Mouse (Mus musculus) MEL-GATA-1-ER (cell line): Measurements from ENCODE around the gene Inpp5b.
A peak's percentile ranks its signal among the peaks of the same experiment; 100 is the strongest.
"Not testable (repeated sequence)": the region's sequence is repeated elsewhere in the genome, so short reads cannot be mapped to it uniquely, and the experiment has no call there.

Source experiments
- DNase-seq: peaks from one replicate; pipeline ENCODE4 v3.0.0-alpha.2; 2012; ENCODE audit warnings: low read depth; ENCODE audit errors: extremely low read depth

The Inpp5b gene

DNA sequence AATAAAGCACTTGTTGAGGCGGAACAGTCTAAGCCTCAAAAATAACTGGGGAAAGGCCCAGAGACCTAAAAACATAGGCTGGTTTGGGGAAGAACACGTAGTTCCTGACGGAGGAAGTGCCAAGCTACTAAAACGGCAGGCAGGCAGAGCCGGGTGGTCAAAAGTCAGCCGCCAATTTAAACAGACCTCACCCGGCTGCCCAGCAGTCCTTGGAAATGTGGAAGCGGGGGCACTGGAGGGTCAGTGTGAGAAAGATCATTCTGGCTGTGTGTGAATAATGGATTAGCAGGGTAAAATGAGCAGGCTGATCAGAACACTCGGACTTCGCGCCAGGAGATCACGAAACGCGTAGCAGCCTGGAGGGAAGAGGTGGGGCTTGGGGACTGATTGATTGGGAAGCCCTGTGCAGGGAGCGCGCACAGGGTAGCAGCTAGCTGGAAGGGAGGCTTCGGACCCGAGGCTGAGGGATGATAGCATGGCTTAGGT, 31.6 kb upstream of the Inpp5b start:
- DNase-seq: no peak

DNA sequence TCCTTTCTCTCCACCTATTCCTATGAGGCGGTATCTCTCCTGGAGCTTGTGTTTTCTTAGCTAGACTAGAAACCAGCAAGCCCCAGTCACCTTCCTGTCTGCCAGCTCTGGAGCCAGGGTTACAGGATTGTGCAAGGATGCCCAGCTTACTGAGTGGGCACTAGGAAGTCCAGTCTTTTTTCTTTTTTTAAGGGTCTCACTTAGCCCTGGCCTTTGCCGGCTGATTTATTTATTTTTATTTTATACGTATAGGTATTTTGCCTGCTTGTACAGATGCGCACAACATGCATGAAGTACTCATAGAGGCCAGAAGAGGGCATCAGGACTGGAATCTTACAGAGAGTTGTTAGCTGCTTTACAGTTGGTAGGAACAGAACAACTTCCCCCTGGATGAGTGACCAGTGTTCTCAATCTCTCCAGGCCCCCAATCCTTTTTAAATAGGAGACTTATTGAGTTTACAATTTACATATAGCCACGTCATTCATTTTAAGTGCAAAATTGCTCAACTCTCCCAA, 30.8 kb upstream of the Inpp5b start:
- DNase-seq: peak; percentile 70

DNA sequence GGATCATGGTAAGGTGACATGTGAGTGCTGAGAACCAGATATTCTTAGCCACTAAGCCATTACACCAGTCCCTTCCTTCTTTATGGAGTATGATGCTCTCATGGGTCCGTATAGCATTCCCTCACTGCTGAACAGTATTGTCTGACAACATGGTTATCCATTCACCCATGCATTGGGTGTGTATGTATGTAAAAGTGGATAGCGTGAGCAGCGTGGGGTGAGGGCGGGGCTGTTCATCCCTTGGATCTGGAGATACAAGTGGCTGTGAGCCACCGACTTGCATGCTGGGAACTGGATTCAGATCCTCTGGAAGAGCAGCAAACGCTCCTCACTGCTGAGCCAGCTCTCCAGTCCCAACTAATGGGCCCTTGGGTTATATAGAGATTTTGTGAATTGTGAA, 29.0 kb upstream of the Inpp5b start:
- DNase-seq: no peak

DNA sequence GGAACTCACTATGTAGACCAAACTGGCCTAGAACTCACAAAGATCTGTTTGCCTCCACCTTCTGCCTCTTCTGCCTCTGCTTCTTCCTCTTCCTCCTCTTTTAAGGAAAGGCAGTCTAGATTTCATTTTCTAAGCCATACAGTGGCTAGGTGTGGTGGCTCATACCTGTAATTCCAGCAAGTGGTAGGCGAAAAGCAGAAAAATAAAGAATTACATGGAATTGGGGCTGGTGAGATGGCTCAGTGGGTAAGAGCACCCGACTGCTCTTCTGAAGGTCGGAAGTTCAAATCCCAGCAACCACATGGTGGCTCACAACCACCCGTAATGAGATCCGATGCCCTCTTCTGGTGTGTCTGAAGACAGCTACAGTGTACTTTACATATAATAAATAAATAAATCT, 27.8 kb upstream of the Inpp5b start:
- not testable (repeated sequence) for DNase-seq

DNA sequence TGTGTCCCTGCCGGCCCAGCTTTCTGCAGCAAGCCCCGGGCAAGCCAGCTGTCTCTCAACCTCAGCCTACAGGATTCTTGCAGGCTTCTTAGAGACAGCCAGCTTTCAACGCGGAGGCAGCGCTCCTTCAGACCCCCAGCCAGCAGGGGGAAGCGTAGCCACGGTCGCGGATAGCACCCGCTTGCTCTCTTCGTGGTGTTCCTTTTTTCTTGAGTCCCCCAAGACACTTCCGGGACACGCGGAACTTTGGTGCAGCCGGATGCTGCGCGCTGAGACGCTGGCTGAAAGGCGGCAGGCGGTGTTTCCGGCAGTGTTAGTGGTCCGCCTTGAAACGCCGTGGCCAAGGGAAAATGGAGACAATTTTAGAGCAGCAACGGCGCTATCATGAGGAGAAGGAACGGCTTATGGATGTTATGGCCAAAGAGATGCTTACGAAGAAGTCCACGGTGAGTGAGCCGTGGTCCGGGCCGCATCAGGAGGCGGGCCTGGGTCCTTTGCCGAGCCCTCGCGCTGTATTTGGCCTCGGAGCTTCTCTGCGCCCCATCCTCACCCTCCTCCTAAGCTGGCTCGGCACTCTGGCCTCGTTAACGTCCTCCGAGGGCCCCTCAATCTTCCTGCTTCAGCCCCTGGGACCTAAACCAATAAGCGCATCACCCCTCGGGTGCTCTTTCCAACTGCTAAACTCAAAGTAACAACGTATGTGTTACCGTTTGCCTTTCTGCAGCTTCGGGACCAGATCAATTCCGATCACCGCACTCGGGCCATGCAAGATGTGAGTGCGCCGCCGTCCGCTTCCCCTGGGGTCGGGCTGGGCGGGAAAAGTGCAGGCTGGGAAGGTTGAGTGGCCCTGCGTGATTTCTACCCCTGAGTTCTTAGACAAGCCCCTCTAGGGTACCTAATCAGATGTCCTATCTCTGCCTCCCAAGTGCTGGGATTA, 26.8 kb upstream of the Inpp5b start, which contains the start of gene Sf3a3:
Gene Sf3a3 (plus strand): TSS at position 232 of the 937 bp plus-strand sequence.
- peak; percentile 95 for DNase-seq

DNA sequence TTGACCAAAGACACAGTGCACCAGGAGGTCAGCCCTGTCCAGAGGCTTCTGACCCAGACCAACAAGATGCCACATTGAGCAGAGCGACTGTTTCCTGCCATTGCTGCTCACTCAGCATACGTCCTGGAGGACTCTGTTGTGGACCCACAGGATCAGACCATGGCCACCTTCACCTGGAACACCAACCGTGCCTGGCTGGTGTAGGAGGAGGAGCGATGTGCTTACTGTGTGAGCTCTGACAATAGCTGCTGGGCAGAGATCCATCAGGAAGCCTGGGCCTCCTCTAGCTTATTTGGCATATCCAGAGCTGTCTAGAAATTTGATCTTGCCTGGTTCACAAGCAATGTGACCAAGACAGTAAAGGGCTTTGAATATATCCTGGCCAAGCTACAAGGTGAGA, 22.5 kb upstream of the Inpp5b start:
- no peak for DNase-seq

DNA sequence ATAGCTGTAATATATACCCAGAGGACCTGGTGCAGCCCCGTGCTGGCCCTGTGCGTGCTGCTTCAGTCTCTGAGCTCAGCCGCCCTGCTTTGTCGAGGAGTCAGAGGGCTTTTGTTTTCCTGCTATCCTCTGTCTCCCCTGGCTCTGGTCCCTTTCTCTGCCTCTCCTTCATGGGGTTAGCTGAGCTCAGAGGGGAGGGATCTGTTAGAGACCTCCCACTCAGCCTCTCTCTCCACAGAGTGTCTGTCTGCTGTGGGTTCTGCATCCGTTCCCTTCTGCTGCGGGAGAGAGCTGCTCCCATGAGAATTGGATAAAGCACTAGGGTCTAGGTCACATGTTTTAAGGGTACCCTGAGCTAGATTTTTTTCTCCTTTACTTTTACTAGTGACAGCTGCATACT, 15.5 kb upstream of the Inpp5b start:
- DNase-seq: no peak

DNA sequence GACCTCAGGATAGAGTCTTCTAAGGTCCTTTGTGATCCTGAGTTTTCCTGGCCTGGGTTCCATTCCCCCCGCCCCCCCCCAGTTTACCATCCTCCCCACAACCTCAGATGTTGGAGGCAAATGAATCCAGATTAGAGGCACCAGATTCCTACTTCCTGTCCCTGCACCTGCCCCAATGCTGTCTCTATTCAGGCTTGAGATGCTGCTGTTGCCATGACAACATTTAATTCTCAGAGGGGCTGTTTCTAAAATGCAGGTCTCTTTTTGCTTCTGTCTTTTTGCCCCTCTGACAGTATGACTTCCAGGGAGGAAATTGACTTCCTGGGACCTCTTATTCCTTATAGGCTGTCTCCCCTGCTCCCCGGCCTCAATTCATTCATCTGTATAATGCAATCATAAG, 4.7 kb upstream of the Inpp5b start:
- no peak for DNase-seq

DNA sequence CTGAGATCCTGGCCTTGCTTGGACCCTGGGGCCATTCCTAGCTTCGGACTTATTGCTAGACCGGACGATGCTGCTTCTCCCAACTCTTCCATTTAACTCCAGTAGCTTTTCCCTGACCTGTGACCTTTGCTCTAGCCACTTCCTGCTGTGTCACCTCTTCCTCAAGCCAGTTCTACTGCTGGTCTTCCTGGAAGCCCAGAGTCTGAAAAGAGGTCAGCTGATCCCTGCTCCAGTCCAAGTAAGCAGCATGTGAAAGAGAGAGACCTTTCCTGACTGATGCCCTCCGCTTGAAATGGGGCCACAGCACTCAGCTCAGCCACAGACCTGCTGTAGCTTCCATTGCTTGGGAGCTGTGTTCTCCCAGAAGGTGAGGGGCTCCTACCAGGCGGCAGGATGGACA, 4.2 kb upstream of the Inpp5b start:
- no peak for DNase-seq

DNA sequence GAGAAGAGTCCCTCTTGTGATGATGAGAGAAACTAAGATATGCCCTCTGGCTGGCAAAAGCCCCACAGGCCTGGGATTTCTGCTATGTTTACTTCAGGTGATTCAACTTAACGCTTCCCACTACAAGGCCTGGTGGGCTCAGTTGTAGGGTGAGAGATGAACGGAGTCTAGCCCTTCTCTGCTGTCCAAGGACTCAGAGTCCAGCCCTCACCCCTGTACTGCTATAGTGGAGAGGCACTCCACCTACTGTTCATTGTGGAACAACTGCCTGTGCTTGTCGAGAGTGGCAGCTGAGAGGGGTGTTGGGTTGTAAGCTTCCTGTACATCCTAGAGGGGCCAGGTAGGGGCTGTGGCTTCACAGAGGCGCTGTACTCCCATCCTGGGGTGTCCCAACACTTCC, 3.6 kb upstream of the Inpp5b start:
- DNase-seq: no peak

DNA sequence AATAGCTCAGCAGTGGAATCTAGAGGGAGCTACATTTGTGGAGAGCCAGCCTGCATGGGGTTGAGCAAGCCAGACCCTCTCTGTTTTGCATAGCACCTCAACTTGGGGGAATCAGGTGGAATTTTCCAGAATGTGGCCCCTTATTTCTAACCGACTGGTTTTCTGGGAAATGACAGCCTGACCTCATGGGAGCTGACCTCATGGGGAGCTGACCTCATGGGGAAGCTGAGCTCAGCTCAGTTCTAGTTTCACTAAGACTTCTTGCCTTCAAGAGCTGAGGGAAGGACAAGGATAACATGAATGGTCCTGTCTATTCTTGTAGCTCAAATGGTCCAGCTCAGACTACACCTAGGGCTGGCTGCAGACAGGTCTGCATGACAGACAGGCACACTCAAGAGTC, 2.9 kb upstream of the Inpp5b start:
- DNase-seq: no peak

DNA sequence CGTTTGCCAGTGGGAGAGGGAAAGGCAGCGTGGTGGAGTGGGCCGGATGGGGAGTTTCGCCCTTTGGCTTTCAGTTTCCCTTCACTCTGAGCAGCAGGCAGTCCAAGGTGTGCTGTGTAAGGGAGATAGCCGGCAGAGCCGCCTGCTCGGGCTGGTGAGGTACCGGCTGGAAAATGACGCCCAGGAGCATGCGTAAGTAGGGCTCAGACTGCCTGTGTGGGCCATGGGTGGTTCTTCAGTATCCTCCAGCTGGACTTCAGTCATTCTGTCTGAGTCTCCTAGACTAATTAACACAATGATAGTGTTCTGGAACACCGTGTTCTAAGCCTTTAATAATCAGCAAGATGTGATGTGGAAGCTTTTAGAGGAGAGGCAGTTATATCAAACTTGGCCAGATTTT, 1.2 kb downstream of the Inpp5b start:
- no peak for DNase-seq

DNA sequence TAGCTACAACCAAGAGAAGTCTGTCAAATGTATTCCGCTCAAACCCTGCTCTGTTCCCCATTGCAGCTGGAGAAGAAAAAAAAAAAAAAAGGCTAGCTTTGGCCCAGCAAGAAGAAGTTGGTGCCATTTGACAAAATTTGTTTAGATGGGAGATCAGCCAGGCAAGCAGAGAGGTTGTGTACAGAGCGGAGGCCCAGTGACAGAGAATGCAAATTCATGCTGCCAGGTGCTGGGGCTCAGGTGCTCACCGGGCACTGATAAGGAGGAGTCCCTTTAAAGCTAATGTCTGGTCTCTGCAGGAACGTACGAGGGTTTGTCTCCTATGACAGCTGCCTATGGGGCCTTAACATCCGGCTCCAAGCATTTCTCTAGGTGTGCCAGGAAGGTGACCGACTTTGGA, 4.9 kb downstream of the Inpp5b start:
- DNase-seq: no peak

DNA sequence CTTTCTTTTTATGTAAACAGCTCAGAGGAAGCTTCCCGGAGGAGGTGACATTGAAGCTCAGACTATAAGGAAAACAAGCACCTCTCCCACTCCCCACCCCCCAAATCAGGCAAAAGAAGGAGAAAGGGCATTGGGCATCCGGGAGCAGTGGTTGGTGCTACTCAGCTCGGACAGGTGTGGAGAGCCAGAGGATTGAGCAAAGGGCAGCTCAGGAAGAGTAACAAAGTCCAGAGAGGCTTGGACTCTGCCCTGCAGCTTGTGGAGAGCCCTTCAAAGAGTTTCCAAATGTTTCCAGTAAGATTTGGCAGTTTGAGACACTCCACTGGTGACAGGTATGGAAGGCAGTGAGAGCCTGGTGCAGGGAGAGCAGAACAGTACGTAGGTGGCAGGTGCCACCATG, 6.2 kb downstream of the Inpp5b start:
- no peak for DNase-seq

DNA sequence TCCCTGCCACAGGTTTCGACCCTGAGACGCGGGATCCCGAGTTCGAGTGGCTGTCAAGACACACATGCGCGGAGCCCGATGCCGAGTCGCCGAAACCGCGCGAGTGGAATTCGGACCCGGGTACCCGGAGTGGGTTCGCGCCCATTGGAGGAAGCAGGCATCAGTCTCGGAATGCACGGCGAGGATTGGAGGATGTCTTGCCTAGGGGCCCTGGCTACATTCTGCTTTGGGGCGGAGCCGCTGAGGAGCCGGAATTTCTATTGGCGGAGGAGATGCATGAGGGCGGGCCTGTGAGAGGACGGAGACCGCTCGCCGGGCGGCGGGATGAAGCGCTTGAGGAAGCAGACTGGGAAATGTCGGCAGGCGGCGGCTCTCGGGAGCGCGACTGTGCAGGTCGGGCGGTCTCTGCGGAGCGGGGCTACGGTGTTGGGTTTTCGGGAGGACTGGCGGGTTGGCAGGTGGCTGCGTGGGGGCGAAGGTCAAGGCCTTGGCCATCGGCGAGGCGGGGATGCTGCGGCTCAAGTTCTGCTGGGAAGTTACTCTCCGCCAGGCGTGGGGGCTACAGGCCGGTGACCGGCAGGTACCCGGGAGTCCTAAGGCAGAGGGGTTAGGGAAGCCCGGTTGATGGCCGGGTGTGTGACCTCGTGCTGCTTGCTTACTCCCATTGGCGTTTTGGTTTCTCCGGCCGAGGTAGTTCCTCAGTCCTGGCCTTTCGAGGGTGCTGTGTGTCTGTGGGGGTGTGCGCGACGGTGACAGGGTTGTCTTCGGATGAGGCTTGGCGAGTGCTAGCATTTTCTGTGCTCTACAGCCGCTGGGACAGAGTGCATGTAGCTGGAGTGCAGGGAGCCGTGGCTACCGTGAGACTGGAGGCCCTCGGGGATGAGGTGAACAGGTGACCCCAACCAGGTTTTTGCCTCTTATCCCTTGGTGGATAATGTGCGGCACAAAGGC, 9.9 kb downstream of the Inpp5b start:
- peak; percentile 92 for DNase-seq

DNA sequence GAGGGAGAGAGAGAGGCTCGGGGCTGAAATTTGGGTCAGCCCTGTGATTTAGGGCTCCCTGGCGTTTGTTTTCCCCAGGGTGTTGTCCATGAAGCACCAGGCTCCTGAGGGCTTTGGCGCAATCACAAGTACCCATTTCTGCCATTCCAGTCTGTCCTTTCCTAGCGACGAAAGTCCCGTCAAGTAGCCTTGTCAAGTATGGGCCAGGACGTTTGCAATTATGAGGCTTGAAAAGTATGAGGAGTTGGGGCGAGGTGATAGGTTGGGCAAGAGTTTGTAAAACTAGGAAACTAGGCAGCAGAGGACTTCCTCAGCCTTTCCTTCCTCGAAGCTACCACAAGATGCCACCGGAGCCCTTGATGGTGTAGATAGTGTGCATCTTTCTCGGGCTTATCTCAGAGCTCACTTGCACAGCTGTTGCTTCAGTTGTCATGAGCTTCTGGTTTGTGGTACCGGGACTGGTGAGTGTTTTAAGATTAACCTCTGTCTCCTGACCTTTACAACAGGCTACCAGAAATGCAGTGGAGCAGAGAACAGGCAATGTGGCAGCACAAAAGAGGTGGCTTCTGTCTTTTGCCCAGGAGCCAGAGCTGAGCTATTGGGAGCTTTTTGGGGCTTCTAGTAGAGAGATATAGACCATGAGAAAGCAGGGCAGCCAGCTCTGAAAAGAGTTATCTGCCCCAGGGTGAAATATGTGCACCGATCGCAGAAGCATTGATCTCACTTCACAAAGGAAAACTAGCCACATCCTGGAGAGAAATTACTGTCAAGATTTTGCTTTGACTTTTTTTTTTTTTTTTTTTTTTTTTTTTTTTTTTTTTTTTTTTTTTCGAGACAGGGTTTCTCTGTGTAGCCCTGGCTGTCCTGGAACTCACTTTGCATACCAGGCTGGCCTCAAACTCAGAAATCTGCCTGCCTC, 10.9 kb downstream of the Inpp5b start:
- DNase-seq: peak; percentile 92

DNA sequence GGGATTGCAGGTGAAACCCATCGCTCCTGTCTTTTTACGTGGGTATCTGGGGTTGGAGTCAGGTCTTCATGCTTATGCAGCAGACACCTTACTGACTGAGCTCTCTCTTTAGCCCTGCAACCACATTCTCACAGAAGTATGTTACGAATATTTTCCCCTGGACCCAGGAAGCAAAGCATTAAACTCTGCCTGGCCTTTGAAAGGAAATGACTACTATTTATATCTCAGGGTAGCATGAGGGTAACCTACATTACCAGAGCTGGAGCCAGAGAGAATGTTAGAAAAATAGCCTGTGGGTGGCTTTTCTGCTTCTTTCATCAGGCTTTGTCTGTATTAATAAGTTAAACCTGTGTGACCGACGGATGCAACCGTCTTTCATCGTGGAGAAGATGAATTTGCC, 13.9 kb downstream of the Inpp5b start:
- DNase-seq: no peak

DNA sequence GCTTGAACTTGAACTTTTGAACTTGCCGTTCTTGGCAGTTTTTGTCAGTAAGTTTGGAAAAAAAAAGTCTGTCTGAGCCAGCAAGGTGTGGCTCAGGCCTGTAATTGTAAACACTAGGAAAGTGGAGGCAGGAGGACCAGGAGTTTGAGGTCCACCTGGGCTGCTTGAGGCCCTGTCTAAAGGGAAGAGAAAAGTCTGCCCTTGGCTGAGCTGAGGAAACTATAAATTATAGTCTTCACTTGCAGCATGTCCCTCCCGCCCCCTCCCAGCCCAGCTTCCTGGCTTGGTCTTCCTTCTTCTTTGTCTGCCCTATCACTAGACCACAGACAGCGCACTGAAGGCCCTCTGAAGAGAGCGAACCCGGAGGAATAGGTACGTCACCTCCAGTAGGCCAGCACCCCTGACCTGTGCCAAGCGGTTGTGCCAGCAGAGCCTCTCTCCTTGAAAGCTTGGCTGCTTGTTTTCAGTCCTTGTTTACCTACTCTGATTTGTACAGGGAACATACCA, 17.7 kb downstream of the Inpp5b start:
- DNase-seq: peak; percentile 80

DNA sequence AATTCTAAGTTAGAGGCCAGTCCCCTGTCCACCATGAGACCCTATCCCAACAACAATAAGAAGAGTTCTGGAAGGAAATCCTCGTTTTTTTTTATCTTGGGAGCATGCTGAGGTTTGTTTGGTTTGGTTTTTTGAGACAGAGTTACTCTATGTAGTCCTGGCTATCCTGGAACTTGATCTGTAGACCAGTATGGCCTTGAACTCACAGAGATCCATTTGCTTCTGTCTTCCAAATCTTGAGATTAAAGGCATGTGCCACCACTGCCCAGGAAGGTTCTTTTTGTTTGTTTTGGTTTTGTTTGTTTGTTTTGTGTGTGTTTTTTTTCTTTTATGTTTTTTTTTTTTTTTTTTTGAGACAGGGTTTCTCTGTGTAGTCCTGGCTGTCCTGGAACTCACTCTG, 19.6 kb downstream of the Inpp5b start:
- no peak for DNase-seq

DNA sequence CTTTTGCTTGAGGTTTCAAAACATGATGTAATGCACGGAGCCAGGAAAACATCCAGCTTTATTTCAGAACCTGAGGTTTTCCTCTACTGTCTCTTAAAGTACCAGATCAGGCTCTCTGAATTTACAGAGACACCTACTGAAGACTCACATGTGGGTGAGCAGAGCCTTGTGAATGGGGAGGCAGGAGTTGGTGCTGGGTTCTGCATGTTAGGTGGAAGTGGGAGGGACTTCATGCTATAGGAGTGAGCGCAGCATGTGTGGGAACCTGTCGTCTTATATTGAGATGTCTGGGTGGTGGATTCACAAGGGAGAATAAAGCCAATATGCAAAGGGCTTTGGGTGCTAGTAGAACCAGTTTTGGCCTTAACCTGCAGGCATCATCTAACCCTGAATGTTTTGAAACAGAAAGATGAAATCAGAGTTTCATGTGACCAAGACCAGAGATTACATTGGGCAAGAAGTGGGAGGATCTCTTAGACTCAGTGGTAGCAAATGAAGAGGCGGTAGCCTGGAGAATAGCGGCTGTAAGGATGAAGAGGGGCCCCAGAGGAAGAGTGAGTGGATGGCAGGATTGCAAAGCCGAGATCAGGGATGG, 21.3 kb downstream of the Inpp5b start:
- no peak for DNase-seq
